Mouse (Mus musculus) kidney, adult 8-10 months (tissue): ENCODE data around the gene Gas6.

ENCODE experiments used
- DNase-seq, 2 experiments: peaks; one replicate each; pipeline ENCODE4 v3.0.0; 2022

The Gas6 gene

GRCm38 (mm10) chr8:13493858-13494631 lies at the start of gene Gas6:
Gene Gas6, minus strand, starts transcription at chr8:13494490.
- peak in 1 of 2 experiments; percentile 58 for DNase-seq

- no peak for DNase-seq
Measured at GRCm38 (mm10) chr8:13541526-13541925, 47.2 kb upstream of the Gas6 start.

- no peak for DNase-seq
Measured at GRCm38 (mm10) chr8:13540122-13540521, 45.8 kb upstream of the Gas6 start.

DNA sequence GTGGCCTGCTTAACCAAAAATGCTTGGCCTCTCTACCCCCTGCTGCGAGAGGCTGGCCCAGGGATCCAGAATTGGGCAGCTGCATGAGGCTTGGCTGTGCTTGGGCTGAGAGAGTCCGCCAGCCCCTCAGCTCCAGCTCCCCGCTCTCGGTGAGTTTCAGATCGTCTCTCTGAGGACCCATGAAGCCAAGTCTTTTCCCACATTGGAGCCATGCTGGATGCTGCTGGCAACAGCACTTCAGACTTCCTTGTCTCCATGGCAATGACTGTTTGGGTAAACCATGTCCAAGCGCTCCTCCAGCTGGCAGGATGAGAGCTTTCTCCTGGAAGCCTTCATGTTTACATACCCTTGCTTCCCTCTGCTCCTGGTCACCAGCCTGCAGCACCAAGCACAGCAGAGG lies 44.5 kb upstream of the Gas6 start:
- DNase-seq, result peak; percentile 65 to 72

- DNase-seq, result no peak
Measured at GRCm38 (mm10) chr8:13537102-13537501, 42.8 kb upstream of the Gas6 start.

DNA sequence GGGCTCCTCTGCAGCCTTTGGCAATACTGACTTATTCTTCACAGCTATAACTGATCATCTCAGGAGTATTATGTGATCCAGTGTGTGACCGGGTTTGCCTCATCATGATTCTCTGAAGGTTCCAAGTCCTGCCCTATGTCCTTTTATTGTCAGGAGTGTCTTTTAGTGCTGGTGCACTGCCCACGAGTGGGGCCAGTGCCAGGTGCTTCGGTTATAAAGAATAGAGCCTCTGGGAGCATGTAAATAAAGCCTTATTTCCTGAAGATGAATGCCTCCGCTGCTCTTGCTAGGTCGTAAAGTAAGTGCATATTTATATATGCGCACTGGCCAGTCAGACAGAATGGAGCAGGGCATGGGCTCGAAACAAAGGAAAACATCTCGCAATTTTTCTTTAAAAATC lies 38.8 kb upstream of the Gas6 start:
- DNase-seq, result no peak

- no peak for DNase-seq
Measured at GRCm38 (mm10) chr8:13531602-13532171, 37.4 kb upstream of the Gas6 start.

- peak; percentile 98 for DNase-seq
Measured at GRCm38 (mm10) chr8:13530941-13531340, 36.7 kb upstream of the Gas6 start.

- no peak for DNase-seq
Measured at GRCm38 (mm10) chr8:13530401-13530800, 36.1 kb upstream of the Gas6 start.

- DNase-seq, result peak; percentile 90
Measured at GRCm38 (mm10) chr8:13529891-13530316, 35.6 kb upstream of the Gas6 start.

- DNase-seq, result no peak
Measured at GRCm38 (mm10) chr8:13529011-13529840, 34.9 kb upstream of the Gas6 start.

DNA sequence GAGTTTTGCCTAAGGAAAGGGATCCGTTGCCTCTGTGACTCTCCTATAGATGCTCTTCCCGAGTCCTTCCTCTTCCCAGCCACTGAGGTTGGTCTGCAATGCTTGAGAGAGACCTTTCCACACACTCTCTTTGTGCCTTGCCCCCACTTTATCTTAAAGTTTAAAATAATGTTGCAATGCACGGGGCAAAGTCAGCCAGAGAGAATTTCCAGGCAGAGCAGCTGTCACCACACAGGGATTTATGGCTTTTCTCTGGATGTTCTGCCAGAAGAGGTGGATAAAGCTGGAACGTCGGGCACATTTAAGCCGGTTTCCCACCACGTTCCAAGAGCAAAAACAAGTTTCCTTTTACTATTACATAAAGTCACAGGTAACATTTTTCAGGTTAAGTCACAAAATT lies 27.1 kb upstream of the Gas6 start:
- no peak for DNase-seq

- no peak for DNase-seq
Measured at GRCm38 (mm10) chr8:13520349-13520748, 26.1 kb upstream of the Gas6 start.

GRCm38 (mm10) chr8:13519503-13519902 lies 25.2 kb upstream of the Gas6 start:
- no peak for DNase-seq

DNA sequence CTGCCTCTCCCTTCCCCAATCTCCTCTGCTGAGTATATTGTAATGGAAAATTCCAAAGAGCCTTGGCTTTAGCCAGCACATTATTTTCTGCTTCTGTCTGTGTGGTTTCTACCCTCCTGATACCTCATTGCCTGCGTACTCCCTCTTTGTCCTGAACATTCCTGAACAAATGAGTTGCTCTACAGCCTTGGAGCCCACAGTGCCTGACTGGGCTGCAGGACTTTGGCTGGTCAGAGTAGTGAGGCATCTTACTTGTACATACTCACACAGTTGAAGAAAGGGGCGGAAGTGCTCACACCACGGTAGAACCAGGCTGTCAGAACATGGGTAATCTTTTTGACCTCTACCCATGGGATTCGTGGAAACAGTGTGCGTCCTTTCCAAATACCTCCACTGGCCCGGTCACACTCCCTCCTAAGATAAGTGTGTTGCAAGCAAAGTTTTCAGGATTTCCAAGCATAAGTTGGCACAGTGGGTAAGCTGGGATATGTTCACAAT lies 23.0 kb upstream of the Gas6 start:
- no peak for DNase-seq

DNA sequence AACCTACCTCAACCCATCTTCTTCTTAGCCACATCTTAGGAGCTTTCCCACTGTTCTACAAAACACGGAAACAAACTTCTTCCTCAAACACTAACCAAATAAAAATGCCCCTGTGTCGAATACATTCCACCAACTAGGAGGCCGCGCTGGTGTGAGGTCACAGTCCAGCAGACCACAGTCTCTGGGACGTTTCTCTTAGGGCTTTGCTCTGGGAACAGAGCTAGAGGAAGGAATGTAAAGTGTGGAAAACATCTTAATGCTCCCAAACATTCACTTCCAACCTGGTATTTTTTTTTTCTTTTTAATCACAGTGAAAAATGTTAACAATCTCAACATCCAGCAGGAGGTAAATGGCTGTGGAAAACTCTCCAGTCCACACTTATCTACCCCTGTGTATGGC lies 22.4 kb upstream of the Gas6 start:
- no peak for DNase-seq

GRCm38 (mm10) chr8:13516011-13516442 lies 21.7 kb upstream of the Gas6 start:
- DNase-seq, result peak in 1 of 2 experiments; percentile 58

- no peak for DNase-seq
Measured at GRCm38 (mm10) chr8:13513556-13514370, 19.5 kb upstream of the Gas6 start.

DNA sequence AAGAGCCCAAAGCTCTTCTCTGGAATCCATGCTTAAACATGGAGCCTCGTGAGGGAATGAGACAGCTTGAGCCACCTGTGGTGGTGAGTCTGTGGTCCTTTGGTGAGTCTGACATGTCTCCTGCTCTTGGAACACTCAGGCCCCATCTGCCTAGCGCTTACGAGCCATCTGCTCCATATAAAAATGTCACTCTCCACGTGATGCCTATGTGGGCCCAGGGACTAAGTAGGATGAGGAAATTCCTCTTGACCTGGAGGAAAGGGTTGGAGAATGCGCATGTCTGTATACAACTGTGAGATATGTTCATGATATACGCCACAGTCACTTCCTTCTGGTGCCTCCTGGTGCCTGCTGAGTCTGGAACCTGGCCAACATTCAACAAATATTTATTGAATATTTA lies 18.4 kb upstream of the Gas6 start:
- DNase-seq, result no peak

DNA sequence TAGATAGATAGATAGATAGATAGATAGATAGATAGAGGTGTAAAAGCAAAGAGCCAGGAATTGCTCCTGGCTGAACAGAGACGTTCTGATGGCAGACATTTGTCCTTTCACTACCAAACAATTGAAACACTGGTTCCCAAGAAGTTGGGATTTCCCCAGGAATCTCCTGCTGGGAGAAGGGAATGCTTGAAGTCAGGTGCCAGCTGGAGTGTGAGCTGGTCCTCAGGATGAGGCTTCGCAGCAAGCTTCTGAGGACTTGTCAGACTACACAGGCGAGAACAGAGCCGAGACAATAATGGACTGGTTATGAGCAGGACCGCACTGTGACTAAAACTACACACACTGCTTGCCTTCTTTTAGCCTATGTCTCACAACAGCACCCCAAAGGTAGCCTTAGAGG lies 17.7 kb upstream of the Gas6 start:
- DNase-seq, result no peak

DNA sequence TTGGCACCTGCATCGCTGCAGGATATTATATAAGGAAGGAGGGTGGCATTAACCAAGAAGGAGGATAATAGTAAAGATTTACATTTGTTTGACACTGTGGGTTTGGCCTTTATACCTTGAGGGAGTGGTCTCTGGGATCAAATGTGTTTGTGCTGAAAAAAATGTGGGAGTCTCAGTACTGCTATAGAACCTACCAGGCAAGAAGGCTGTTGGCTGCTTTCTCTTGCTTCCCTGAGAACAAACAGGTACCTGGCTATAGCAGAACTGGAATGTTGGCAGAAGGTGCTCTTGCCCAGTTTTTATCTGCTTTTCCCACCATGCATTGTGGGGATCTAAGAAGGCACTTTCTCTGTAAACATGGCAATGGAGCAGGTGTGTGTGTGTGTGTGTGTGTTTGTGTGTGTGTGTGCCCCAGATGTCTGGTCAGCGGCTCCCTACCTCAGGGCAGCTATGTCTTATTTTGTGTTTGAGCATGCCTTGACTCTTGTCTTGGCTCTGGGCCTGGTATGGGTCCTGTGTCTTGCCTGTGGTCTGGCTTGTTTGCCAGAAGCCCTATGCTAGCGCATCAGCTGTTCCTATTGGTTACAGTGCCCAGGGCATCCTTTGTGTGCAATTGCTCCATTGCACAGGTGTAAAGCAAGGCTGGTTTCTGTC lies 13.1 kb upstream of the Gas6 start:
- no peak for DNase-seq

DNA sequence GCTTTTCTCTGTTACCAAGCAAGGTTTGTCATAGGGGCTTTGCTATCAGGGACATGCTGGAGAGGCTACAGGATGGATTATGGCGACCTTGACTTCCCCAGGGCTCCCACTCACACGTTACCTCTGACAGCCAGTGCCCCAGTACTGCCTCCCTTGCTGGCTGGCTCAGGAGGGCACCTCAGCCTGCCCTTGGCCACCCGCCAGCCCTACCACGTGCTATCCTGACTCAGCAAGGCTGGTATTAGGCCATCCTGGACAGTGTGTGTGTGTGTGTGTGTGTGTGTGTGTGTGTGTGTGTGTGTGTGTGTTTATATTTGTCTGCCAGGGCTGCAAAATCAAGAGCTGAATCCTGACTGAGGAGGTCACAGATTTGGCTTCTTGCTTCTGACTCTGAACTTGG lies 12.6 kb upstream of the Gas6 start:
- peak; percentile 95 to 96 for DNase-seq
